Mouse (Mus musculus) embryonic fibroblast, embryonic 13.5 days (primary cell): ENCODE measurements around the gene Adamtsl1.

Experiments
- CTCF ChIP-seq: IDR thresholded peaks from 2 replicates; pipeline ENCODE4 v1.5.1; 2011; ENCODE audit warnings: mild to moderate bottlenecking, control low read depth, low read length, moderate library complexity, borderline replicate concordance; ENCODE audit not compliant: insufficient read depth
- POLR2A ChIP-seq: IDR thresholded peaks from 2 replicates; pipeline ENCODE4 v1.6.1; 2011; ENCODE audit warnings: low read depth, mild to moderate bottlenecking, control low read depth, low read length, moderate library complexity

DNA sequence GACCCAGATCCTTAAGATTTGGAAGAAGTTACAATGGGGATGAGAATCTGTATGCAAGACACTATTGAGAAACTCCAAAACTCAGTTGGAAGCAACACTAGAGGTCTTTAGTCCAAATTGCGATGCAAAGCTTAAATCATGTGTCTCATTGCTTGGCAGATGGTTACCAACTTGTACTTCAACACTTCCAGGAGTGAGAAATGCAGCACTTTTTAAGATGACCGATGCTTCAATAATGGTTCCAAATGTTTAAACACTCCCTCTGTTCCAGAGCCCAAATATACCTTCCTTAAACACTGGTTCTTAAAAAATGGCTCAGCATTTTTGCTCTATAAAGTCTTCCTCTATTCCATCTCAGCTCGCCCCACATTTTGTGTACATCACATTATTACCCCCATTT lies 499.7 kb downstream of the Adamtsl1 start:
- TF ChIP-seq CTCF (no peak), POLR2A (no peak)
